Mouse (Mus musculus) olfactory bulb, adult 2 months (tissue): ENCODE data around the gene Bud23. TPM values are rescaled to one million over a fixed set of nuclear protein-coding genes. Genes with fewer than 3 reads are reported as not detected.
"Not testable (repeated sequence)": the region's sequence is repeated elsewhere in the genome, so short reads cannot be mapped to it uniquely, and the experiment has no call there.

Source experiments
- H3K27ac ChIP-seq: fragments of 200-500 bp; 2 replicates; pipeline ENCODE4 v1.5.1; 2012; ENCODE audit warnings: low read depth, low read length; ENCODE audit not compliant: insufficient read depth
- H3K4me1 ChIP-seq: fragments of 200-500 bp; 2 replicates; pipeline ENCODE4 v1.6.1; 2012; ENCODE audit warnings: low read length; ENCODE audit not compliant: control insufficient read depth, insufficient read depth
- H3K4me3 ChIP-seq: fragments of 200-500 bp; 2 replicates; pipeline ENCODE4 v1.5.1; 2012; ENCODE audit warnings: mild to moderate bottlenecking, low read depth, low read length, moderate library complexity; ENCODE audit not compliant: insufficient read depth
- CTCF ChIP-seq: fragments of 200-500 bp; IDR thresholded peaks from 2 replicates; pipeline ENCODE4 v1.5.1; 2012; ENCODE audit warnings: low read depth, mild to moderate bottlenecking, low read length, moderate library complexity; ENCODE audit not compliant: insufficient read depth
- POLR2A ChIP-seq: fragments of 200-500 bp; IDR thresholded peaks from 2 replicates; pipeline ENCODE4 v1.6.1; 2012; ENCODE audit warnings: mild to moderate bottlenecking, low read depth, low read length, moderate library complexity; ENCODE audit not compliant: insufficient read depth
- WGBS: fragments of 180-500 bp; shearing (Covaris S2); methylation state at CpG from one replicate; pipeline ENCODE4 v1.1.7; 2018; 5-methylcytosine and 5-hydroxymethylcytosine counted together
- polyA plus RNA-seq: library from polyadenylated mRNA; stranded (reverse); fragments of >200 nt; gene quantifications from 2 replicates; pipeline ENCODE4 v1.2.4, GENCODE M21; 2012; ENCODE audit warnings: low replicate concordance; ENCODE audit not compliant: missing spikeins, insufficient read depth, insufficient read length

The Bud23 gene
- polyA plus RNA-seq, 1 experiment, result not detected

DNA sequence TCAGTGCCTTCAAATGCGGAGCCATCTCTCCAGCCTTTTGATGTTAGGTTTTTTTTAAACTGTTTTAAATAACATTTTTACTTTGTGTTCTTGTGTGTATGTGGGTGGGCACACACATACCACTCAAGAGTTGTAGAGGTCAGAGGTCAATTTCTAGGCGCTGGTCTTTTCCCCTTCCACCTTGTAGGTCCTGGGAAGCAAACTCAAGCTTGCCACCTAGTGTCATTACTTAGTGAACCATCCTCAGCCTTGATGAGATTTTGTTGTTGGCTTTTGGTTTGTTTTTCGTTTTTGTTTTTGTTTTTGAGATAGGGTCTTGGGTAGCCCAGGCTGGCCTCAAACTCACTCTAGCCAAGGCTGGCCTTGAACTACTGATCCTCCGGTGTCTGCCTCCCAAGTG is 10.9 kb upstream of the Bud23 start:
- TF ChIP-seq POLR2A, result no peak
- TF ChIP-seq CTCF, result no peak
- H3K27ac ChIP-seq, result no peak overlapping the region
- 67% methylated on average over 4 of the region's 4 CpGs for WGBS
- H3K4me3 ChIP-seq, result no peak overlapping the region
- H3K4me1 ChIP-seq, result peaks cover 15% of the 10 kb centered on the region

DNA sequence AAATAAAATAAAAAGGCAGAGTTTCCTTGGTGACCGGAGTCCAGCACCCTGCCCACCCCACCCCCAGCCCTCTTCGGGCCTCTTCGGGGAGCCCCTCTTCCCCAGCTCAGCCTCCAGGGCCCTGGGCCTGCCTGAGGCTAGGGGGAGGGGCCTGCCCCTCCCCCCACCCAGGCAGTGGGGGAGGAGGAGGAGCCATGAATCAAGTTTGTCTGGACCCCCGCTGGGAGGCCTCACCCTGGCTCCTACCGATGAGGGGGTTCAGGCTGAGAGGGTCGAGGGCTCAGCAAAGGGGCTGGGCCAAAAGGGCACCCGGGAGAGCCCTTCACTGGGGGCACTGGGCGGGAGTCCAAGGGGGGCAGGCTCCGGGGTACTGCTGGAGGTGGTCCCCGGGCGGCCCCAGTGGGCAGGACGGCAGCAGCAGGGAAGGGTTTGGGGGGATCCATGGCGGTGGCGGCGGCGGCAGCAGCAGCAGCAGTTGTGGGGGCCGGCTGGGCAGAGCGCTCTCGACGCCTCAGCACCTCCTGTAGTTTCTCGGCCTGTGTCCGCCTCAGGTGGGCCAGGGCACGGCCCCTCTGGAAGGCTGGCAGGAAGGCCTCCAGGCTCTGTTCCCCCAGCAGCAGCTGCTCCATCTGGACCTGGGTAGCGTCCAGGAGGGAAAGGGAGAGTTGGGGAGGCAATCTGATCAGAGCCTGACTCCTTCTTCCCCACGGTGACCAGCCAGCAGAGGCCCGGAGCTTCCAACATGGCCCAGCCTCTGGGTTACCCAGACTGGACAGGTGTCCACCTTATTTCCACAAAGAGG is 8.8 kb upstream of the Bud23 start:
- 45% methylated on average over 26 of the region's 26 CpGs for WGBS
- no peak for TF ChIP-seq POLR2A
- TF ChIP-seq CTCF, result no peak
- peaks cover 15% of the 10 kb centered on the region for H3K4me1 ChIP-seq
- H3K27ac ChIP-seq, result no peak overlapping the region
- H3K4me3 ChIP-seq, result no peak overlapping the region

DNA sequence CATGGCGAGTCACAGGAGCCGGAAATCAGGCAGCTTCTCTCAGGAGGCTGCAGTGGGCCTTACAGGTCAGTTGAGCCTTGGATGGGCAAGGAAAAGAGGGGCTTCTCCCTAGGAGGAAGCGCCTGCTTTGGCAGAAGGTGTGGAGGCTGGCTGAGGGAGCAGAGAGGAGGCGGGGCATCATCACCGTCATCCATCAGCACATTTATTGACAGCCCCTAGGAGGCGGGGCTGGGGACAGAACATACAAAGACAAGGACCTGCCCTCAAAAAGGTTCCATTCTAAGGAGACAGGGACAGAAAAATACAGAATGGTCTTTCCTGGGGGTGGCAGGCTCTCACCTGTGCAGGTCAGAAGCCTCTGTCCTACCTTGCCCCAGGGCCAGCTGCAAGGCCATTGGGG is 8.0 kb upstream of the Bud23 start:
- no peak for TF ChIP-seq POLR2A
- TF ChIP-seq CTCF, result no peak
- Histone ChIP-seq H3K27ac (no peak overlapping the region), H3K4me3 (no peak overlapping the region), H3K4me1 (peaks cover 12% of the 10 kb centered on the region)
- WGBS, result 79% methylated on average over 6 of the region's 6 CpGs

DNA sequence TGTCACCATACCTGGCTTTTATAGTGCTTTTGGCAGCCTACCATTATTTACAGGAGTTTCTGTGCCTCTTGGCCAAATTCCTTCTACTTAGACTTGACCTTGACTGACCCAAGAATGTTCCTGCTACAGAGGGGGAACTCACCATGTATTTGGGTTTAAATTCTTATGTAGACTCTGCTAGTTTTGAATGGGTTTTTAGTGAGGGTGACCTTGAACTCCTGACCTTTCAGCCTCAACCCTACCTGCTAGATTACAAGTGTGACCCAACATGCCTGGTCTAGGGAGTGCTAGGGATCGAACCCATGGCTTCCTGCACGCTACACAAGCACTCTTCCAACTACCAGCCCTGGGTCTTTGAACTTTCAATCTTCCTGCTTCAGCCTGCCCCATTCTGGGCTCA is 7.3 kb upstream of the Bud23 start:
- TF ChIP-seq CTCF (no peak), POLR2A (no peak)
- Histone ChIP-seq H3K4me1 (peaks cover 9% of the 10 kb centered on the region), H3K27ac (no peak overlapping the region), H3K4me3 (no peak overlapping the region)
- WGBS, result 94% methylated on average over 2 of the region's 2 CpGs

DNA sequence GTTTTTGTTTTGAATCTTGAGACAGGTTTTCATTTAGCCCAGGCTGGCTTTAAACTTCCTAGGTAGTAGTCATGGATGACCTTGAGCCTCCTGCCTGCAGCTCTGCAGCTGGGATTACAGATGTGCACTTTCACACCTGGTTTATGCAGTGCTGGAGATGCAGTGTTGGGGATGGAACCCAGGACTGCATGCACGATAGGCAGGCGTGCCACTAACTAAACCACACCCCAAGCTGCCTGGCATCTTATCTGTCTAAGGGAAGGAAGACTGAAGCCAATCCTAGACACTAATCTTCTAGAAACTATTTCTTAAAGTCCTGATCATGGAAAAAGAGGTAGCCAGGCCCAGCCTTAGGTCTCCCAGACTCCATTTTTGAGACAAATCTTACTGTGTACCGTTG is 5.7 kb upstream of the Bud23 start:
- Histone ChIP-seq H3K27ac (no peak overlapping the region), H3K4me3 (no peak overlapping the region), H3K4me1 (no peaks in the 10 kb centered on the region)
- 94% methylated on average over 3 of the region's 3 CpGs for WGBS
- TF ChIP-seq CTCF, result no peak
- no peak for TF ChIP-seq POLR2A

DNA sequence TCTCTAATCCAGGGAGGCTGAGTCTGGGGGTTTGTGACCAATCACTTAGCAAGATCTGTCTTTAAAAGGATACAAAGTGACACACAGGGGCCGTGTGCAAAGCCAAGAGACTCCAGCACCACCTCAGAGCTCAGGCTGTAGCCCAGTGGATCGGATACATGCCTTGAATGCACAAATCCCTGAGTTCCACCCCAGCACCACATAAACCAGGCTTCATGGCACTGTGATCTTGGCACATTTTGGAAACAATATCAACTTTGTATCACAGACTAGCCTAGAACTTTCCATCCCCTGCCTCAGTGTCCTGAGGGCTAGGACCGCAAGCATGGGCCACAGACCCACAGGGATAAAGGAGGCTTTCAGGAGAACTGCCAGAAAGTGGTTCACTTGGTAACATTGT is 1.2 kb upstream of the Bud23 start:
- Histone ChIP-seq H3K4me1 (no peaks in the 10 kb centered on the region), H3K27ac (no peak overlapping the region), H3K4me3 (no peak overlapping the region)
- TF ChIP-seq CTCF (no peak), POLR2A (no peak)
- WGBS, result 95% methylated on average over 3 of the region's 3 CpGs

DNA sequence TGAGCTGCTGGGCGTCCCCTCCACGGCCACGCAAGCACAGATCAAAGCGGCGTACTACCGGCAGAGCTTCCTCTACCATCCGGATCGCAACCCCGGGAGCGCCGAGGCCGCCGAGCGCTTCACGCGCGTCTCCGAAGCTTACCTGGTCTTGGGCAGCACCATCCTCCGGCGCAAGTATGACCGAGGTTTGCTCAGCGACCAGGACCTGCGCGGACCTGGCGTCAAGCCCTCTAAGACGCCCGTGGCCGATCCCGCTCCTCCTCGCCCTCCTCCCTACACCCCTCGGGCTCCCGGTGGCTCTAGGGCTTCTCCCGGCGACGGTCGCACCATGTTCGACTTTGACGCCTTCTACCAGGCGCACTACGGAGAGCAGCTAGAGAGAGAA is 385 bp downstream of the Bud23 start:
- Histone ChIP-seq H3K4me3 (peak overlapping the region; percentile 70), H3K27ac (peak overlapping the region; percentile 61; the same call in 1 of the 2 replicates), H3K4me1 (no peaks in the 10 kb centered on the region)
- WGBS, result under 1% methylated on average over 40 of the region's 40 CpGs
- TF ChIP-seq POLR2A (no peak), CTCF (no peak)

DNA sequence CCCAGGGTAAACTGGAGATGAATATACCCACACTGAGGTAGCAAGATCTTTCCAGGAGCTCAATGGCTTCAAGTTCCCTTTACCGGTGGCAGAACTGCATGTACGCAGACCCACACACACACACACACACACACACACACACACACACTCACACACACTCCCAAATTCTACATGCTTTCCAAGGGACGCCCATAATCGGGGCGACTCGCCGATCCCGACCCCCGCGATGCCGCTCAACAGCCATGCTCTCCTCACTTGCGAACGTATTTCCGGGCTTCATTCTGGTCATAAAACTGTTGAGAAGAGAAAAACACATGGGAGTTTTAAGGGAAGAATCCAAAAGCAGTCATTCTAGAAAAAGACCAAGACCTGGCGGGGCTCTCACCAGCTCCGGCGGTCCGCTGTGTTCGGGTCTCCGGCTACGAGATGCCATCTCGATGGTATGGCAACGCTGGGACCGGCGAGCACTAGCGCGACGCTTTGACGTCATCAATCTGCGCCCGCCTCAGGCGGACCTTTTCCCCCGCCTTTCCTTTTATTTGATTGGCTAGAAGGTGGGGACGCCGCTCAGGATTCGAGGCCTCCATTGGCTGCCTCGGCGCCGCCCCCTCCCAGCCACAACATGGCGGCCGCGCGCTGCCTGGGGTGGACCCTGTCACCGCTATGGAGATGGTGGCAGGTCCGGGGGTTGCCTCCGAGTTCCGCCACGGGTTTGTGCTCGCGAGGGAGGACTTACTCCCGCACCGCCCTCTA is 954 bp downstream of the Bud23 start, which contains the start of gene Dnajc30:
Gene Dnajc30, plus strand, starts transcription at position 574 of the 753 bp plus-strand sequence.
- peak within 1 kb of the TSS; percentile 70 for H3K4me3 ChIP-seq
- under 1% methylated on average over 52 of the region's 52 CpGs for WGBS
- H3K4me1 ChIP-seq, result no peaks in the 10 kb centered on the region
- H3K27ac ChIP-seq, result peak within 1 kb of the TSS; percentile 61
- TF ChIP-seq POLR2A (peak; percentile 78; the same call in 1 of the 2 replicates), CTCF (no peak)

DNA sequence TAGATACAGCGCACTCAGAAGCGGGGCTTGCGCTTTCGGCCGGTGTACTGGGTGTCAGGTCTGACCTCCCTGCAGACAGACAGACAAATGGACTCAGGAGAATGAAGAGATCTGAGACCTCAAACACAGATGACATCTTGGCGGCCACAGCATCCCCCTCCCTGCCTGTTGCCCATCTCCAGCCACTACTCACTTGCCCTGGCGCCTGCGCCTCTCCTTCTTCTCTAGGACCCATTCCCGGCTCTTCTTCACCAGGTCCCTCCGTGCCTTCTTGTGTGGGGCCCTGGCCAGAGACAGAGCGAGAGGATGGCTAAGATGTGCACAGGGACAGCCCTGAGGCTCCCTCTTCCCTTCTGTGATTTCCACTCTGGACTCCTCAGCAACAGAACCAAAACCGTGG is 11.4 kb downstream of the Bud23 start:
- Histone ChIP-seq H3K4me3 (no peak overlapping the region), H3K4me1 (no peaks in the 10 kb centered on the region), H3K27ac (no peak overlapping the region)
- 91% methylated on average over 12 of the region's 12 CpGs for WGBS
- TF ChIP-seq CTCF (no peak), POLR2A (no peak)

DNA sequence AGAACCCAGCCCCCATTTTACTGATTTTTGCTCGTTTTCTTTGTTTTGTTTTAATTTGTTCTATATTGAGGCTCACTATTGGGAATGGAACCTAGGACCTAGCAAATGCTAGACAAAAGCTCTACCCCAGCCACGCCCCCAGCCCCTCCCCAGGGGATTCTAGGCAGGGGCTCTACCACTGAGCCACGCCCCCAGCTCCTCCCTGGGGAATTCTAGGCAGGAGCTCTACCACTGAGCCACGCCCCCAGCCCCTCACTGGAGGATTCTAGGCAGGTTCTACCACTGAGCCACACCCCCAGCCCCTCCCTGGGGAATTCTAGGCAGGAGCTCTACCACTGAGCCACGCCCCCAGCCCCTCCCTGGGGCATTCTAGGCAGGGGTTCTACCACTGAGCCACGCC is 15.5 kb downstream of the Bud23 start:
- WGBS, result 80% methylated on average over 6 of the region's 6 CpGs
- not testable (repeated sequence) for H3K4me1 ChIP-seq, H3K4me3 ChIP-seq, H3K27ac ChIP-seq
